Mouse (Mus musculus) MN1 (cell line): ENCODE results near the gene Rbms2.
"Not testable (repeated sequence)": the region's sequence is repeated elsewhere in the genome, so short reads cannot be mapped to it uniquely, and the experiment has no call there.

Source experiments
- DNase-seq: peaks from one replicate; pipeline ENCODE4 v3.0.0-alpha.2; 2016; ENCODE audit warnings: low spot score

Rbms2 gene

GRCm38 (mm10) chr10:128090651-128091563 is 89.2 kb downstream of the Rbms2 start:
- DNase-seq, result peak; percentile 98

- DNase-seq, result no peak
Measured at GRCm38 (mm10) chr10:128089842-128090241, 90.3 kb downstream of the Rbms2 start.

- no peak for DNase-seq
Measured at GRCm38 (mm10) chr10:128088181-128088580, 91.9 kb downstream of the Rbms2 start.

- not testable (repeated sequence) for DNase-seq
Measured at GRCm38 (mm10) chr10:128087216-128087615, 92.9 kb downstream of the Rbms2 start.

GRCm38 (mm10) chr10:128086391-128086790 is 93.7 kb downstream of the Rbms2 start:
- DNase-seq, result peak; percentile 76

- DNase-seq, result no peak
Measured at GRCm38 (mm10) chr10:128084160-128084559, 95.9 kb downstream of the Rbms2 start.

- no peak for DNase-seq
Measured at GRCm38 (mm10) chr10:128083688-128084087, 96.4 kb downstream of the Rbms2 start.

GRCm38 (mm10) chr10:128082880-128083421 is 97.1 kb downstream of the Rbms2 start, which contains the start of gene Atp5b:
Gene Atp5b, plus strand, starts transcription at chr10:128083273.
- peak; percentile 100 for DNase-seq

- no peak for DNase-seq
Measured at GRCm38 (mm10) chr10:128082477-128082808, 97.7 kb downstream of the Rbms2 start.

- peak; percentile 75 for DNase-seq
Measured at GRCm38 (mm10) chr10:128081807-128082476, 98.2 kb downstream of the Rbms2 start.
